Mouse (Mus musculus) stomach, embryonic 15.5 days (tissue): ENCODE results near the gene Ephx1. TPM values are rescaled to one million over a fixed set of nuclear protein-coding genes. Genes with fewer than 3 reads are reported as not detected.

Source experiments
- ATAC-seq: fragments of 200-750 bp; cut with Nextera tagmentation; 2 replicates; pipeline ENCODE4 v1.8.0; 2017; ENCODE audit warnings: low read depth, moderate number of reproducible peaks, moderate TSS enrichment; ENCODE audit not compliant: insufficient read depth, low FRiP score
- H3K27ac ChIP-seq: fragments of 300-500 bp; sonication (generic); 2 replicates; pipeline ENCODE4 v1.5.1; 2015; ENCODE audit warnings: mild to moderate bottlenecking, inconsistent platforms
- H3K27me3 ChIP-seq: fragments of 300-500 bp; sonication (generic); replicated peaks from 2 replicates; pipeline ENCODE4 v1.6.1; 2015; ENCODE audit warnings: inconsistent platforms
- H3K36me3 ChIP-seq: fragments of 300-500 bp; sonication (generic); 2 replicates; pipeline ENCODE4 v1.6.1; 2015; ENCODE audit warnings: inconsistent platforms
- H3K4me1 ChIP-seq: fragments of 300-500 bp; sonication (generic); 2 replicates; pipeline ENCODE4 v1.6.1; 2015; ENCODE audit warnings: inconsistent platforms
- H3K4me2 ChIP-seq: fragments of 300-500 bp; sonication (generic); 2 replicates; pipeline ENCODE4 v1.6.1; 2015; ENCODE audit warnings: mild to moderate bottlenecking, inconsistent platforms
- H3K4me3 ChIP-seq: fragments of 300-500 bp; sonication (generic); replicated peaks from 2 replicates; pipeline ENCODE4 v1.5.1; 2015; ENCODE audit warnings: inconsistent platforms
- H3K9ac ChIP-seq: fragments of 300-500 bp; sonication (generic); 2 replicates; pipeline ENCODE4 v1.6.1; 2015; ENCODE audit warnings: inconsistent platforms
- H3K9me3 ChIP-seq: fragments of 300-500 bp; sonication (generic); 2 replicates; pipeline ENCODE4 v1.6.1; 2016; ENCODE audit warnings: inconsistent platforms
- WGBS: fragments of 180-500 bp; shearing (Covaris S2); methylation state at CpG from one replicate; pipeline ENCODE4 v1.1.7; 2015; 5-methylcytosine and 5-hydroxymethylcytosine counted together
- polyA plus RNA-seq: library from polyadenylated mRNA; unstranded; fragments of >200 nt; fragmentation: Nextera tagmentation; extraction: Ambion mirVana; gene quantifications from 2 replicates; pipeline ENCODE4 v1.2.1, GENCODE M21; 2015

Gene Ephx1
- polyA plus RNA-seq = 9.5 and 10.5 TPM in 2 replicates

DNA sequence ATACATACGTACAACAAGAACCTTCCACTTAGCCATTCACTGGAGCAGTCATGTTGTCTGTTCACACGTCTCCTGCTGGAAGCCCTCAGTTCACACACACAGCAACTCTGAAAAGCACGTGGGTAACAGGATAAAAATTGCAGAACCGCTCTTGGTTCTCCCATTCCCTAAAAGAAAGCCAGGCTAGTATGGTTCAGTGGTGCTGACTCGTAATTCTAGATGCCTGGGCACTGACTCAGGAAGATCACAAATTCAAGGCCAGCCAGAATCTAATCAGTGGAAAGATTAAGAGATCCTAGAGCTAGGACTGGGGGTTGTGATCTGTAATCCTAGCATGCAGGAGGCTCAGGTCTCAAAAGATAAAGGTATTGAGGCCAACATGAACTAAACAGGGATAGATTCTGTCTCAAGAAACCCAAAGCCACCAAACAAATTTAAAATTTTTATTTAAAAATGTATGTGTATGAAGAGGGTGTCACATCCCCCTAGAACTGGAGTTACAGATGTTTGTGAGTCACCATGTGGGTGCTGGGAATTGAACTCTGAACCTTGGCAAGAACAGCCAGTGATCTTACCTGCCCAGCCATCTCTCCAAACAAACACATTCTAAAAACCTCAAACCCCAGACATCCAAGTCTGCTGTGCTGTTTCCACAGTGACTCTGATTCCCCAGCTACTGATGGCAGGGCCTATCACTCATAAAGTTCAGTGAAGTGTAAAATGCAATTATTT lies at the start of gene Ephx1:
Gene Ephx1 (minus strand): TSS at position 149 of the 732 bp plus-strand sequence.
- no peak within 1 kb of the TSS for H3K27ac ChIP-seq
- H3K9me3 ChIP-seq = no peaks in the 10 kb centered on the region
- peaks cover 5% of the 10 kb centered on the region; the same call in 1 of the 2 replicates for H3K4me1 ChIP-seq
- no peak for ATAC-seq
- no peak within 1 kb of the TSS for H3K4me3 ChIP-seq
- no peaks in the 10 kb centered on the region for H3K36me3 ChIP-seq
- H3K9ac ChIP-seq = no peak within 1 kb of the TSS
- no peaks in the 10 kb centered on the region for H3K27me3 ChIP-seq
- WGBS = 54% methylated on average over 5 of the region's 5 CpGs
- H3K4me2 ChIP-seq = no peak within 1 kb of the TSS

DNA sequence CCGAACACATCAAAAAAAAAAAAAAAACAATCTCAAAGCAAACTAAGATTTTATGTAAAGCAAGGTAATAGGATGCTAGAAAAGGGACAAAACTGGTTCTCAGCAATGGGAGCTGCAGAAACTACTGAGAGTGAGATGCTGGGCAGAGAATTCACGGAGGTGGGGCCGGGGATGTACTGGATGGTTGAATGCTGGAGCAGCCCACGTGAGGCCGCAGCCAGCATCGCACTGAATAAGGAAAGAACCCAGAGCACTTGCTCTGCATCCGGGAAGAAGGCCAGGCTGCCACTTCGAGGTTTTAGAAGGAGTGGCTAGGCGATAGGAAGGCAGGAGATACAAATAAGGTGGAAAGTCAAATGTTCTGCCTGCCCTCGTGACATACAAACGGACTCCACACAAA lies 49.0 kb upstream of the Ephx1 start:
- Histone ChIP-seq H3K4me3 (no peak overlapping the region), H3K27ac (no peak overlapping the region), H3K4me2 (no peak overlapping the region), H3K27me3 (no peaks in the 10 kb centered on the region), H3K36me3 (no peaks in the 10 kb centered on the region), H3K9me3 (no peaks in the 10 kb centered on the region), H3K9ac (no peak overlapping the region), H3K4me1 (no peaks in the 10 kb centered on the region)
- WGBS = 61% methylated on average over 11 of the region's 11 CpGs
- no peak for ATAC-seq

DNA sequence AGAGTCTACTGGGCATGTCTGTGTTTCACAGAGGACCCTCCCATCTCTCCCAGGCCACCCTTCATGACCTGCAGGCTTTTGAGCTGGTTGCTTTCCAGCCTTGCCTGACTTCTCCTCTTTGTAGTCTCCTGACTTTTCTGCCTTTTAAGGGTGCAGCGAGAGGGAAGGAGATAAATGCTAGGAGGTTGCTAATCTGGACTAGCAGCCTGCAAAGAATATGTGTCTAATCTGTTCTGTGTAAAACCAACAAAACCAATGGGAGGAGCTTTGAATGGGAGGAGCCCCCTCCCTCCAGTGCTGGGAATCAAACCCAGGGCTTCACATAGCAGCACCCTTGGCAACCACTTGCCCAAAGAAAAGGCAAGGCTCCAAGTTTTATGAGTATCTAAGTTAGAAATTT lies 47.6 kb upstream of the Ephx1 start:
- H3K36me3 ChIP-seq = no peaks in the 10 kb centered on the region
- no peak for ATAC-seq
- no peaks in the 10 kb centered on the region for H3K27me3 ChIP-seq
- H3K4me3 ChIP-seq = no peak overlapping the region
- H3K4me2 ChIP-seq = no peak overlapping the region
- no peak overlapping the region for H3K9ac ChIP-seq
- H3K4me1 ChIP-seq = no peaks in the 10 kb centered on the region
- H3K27ac ChIP-seq = no peak overlapping the region
- WGBS = 68% methylated on average over 1 of the region's 1 CpGs
- no peaks in the 10 kb centered on the region for H3K9me3 ChIP-seq

DNA sequence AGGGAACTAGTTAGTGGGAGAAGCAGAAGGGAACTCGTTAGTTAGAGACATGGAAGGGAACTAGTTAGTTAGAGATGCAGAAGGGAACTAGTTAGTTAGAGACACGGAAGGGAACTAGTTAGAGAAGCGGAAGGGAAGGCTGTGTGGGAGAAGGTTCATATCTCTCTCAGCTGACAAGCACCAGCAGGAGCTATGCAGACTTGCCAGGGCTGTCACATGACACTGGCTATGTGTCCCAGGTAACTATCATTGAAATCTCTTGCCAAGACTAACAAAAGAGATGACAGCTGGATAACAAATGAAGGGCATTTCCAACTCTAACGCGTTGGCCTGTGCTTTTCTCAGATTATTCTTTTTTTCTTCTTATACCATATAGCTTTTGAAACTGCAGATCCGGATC lies 43.9 kb upstream of the Ephx1 start:
- Histone ChIP-seq H3K27me3 (no peaks in the 10 kb centered on the region), H3K4me1 (no peaks in the 10 kb centered on the region), H3K4me3 (no peak overlapping the region), H3K4me2 (no peak overlapping the region), H3K9ac (no peak overlapping the region), H3K36me3 (no peaks in the 10 kb centered on the region), H3K27ac (no peak overlapping the region), H3K9me3 (no peaks in the 10 kb centered on the region)
- 57% methylated on average over 6 of the region's 6 CpGs for WGBS
- ATAC-seq = no peak

DNA sequence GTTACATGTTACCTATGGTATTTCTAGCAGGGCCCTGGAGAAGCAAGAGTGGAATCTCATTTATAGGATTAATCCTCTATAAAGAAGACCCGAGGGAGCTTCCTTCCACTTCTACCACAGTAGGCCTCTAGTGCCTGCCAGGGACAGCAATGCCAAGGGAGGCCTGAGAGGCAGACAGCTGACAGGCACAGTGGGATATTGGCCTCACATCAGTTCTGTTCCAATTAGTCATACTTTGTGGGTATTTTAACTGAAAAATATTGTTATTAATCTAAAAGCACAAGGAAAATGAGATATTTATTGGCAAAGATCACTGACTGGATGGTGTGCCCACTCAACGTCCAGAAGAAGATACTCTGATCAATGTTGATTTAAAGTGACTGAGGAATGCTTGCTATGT lies 43.3 kb upstream of the Ephx1 start:
- WGBS = 64% methylated on average over 2 of the region's 2 CpGs
- Histone ChIP-seq H3K27me3 (no peaks in the 10 kb centered on the region), H3K36me3 (no peaks in the 10 kb centered on the region), H3K4me1 (no peaks in the 10 kb centered on the region), H3K27ac (no peak overlapping the region), H3K9ac (no peak overlapping the region), H3K4me2 (no peak overlapping the region), H3K4me3 (no peak overlapping the region), H3K9me3 (no peaks in the 10 kb centered on the region)
- ATAC-seq = no peak

DNA sequence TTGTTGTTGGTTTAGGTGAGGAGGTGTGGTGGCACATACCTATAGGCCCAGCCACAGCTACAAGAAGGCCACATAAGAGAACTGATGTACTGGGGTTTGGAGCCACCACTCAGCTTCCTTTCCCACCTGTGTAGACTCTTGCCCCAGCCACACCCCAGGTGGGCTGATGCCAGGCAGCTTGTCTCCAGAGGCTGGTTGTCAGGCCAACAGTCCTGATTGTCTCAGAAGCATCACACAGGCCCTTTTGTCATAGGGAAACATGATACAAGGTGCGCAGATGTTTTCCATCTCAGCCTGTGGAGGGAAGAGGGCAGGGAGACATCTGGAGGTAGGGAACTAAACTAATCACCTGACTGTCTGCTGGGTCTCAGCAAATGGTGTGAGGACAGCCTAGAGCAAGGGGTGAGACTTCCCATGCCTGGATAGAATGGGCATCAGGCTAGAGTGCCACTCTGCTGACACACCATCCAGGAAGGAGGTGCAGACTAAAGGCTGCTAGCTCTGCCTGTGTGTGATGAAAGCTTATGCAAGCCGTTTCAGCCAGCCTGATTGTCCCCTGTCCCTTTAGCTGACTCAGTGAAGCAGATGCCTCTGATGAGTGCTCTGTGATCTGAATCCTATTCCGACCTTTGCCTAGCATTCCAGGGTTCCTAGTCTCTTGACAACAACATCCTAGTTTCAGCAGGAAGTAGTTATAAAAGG lies 41.2 kb upstream of the Ephx1 start:
- Histone ChIP-seq H3K36me3 (no peaks in the 10 kb centered on the region), H3K4me2 (no peak overlapping the region), H3K9me3 (no peaks in the 10 kb centered on the region), H3K9ac (no peak overlapping the region), H3K4me3 (no peak overlapping the region), H3K4me1 (no peaks in the 10 kb centered on the region), H3K27ac (no peak overlapping the region), H3K27me3 (no peaks in the 10 kb centered on the region)
- WGBS = 78% methylated on average over 3 of the region's 3 CpGs
- ATAC-seq = no peak

DNA sequence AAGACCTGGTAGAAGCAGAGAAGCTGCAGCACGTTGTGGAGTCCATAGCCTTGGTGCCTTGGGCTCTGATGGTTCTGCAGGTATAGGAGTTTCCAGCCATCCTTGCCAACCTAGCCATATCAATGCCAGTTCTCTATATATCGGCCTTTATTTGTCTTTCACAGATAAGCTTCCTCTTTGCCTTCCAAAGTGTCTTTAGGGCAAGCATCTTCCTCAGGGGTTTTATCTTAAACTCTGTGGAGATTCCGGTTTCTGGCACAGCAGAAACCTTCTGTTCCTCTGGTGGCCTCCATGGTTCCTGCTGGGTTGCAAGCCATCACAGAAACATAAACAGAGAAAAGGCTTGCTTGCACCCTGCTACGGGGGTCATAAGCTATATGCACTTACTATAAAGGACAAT lies 32.2 kb upstream of the Ephx1 start:
- no peaks in the 10 kb centered on the region for H3K36me3 ChIP-seq
- no peak for ATAC-seq
- H3K27ac ChIP-seq = no peak overlapping the region
- H3K4me2 ChIP-seq = no peak overlapping the region
- WGBS = 70% methylated on average over 4 of the region's 4 CpGs
- H3K4me1 ChIP-seq = no peaks in the 10 kb centered on the region
- no peaks in the 10 kb centered on the region for H3K27me3 ChIP-seq
- H3K9me3 ChIP-seq = no peaks in the 10 kb centered on the region
- no peak overlapping the region for H3K9ac ChIP-seq
- H3K4me3 ChIP-seq = no peak overlapping the region

DNA sequence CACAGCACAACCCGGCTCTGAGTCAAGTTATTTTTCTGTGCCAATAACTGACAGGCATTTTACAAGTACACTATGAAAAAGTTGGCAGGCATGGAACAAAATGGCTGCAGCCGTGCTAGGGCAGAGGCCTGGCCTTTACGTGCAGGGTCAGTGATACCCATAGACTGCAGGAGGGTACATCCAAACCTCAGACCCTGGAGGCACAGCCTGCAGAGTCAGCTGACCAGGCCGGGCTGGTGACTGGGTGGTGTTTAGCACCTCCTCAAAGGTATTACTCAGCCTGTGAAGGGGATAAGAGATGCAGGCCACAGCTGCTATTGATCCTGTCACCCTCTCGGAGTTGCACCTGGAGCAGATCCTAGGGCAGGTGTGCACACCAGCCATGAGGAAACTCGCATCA lies 30.2 kb upstream of the Ephx1 start, which contains the start of gene 9130409I23Rik:
Gene 9130409I23Rik (plus strand): TSS at position 301 of the 400 bp plus-strand sequence.
- Histone ChIP-seq H3K4me1 (no peaks in the 10 kb centered on the region), H3K27ac (no peak within 1 kb of the TSS), H3K9ac (no peak within 1 kb of the TSS), H3K36me3 (no peaks in the 10 kb centered on the region), H3K27me3 (no peaks in the 10 kb centered on the region), H3K4me3 (no peak within 1 kb of the TSS), H3K9me3 (no peaks in the 10 kb centered on the region), H3K4me2 (no peak within 1 kb of the TSS)
- 79% methylated on average over 6 of the region's 6 CpGs for WGBS
- no peak for ATAC-seq

DNA sequence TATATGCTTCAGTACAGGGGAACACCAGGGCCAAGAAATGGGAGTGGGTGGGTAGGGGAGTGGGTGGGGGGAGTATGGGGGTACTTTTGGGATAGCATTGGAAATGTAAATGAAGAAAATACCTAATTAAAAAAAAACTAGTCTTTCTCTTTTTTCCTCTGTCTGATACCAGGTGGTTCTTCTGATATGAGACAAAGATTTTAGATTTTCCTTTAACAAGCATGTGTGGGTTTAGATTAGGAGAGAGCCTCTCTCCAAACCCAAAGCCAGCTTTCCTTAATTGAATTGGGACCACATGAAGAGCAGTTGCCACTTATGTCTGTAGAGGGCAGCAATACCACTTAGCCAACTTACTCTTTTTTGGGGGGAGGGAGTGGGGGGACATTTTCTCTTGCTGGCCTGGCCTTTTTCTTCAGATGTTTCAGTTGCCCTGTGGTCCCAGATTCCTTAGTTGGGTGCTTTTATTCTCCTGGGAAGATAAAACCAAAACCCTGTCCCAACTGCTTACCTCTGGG lies 28.7 kb upstream of the Ephx1 start:
- Histone ChIP-seq H3K4me3 (no peak overlapping the region), H3K4me1 (no peaks in the 10 kb centered on the region), H3K36me3 (no peaks in the 10 kb centered on the region), H3K9ac (no peak overlapping the region), H3K9me3 (no peaks in the 10 kb centered on the region), H3K4me2 (no peak overlapping the region), H3K27ac (no peak overlapping the region), H3K27me3 (no peaks in the 10 kb centered on the region)
- no peak for ATAC-seq

DNA sequence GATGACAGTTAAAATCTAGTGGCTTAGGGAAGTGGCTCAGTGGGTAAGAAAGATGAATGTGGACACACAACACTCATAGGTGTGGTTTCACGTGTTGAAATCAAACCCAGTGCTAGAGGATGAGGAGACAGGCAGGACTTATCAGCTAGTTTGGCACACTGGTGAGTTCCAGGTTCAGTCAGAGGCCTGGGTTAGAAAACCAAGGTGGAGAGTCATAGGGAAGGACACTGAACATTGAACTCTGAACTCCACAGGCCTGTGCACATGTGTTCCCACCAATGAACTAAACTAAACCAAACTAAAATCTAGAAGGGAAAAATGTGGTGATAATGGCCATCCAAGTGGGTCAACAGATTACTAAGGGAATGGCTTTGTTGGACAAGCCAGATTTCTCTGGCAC lies 26.8 kb upstream of the Ephx1 start:
- Histone ChIP-seq H3K27ac (no peak overlapping the region), H3K9ac (no peak overlapping the region), H3K4me1 (no peaks in the 10 kb centered on the region), H3K27me3 (no peaks in the 10 kb centered on the region), H3K4me3 (no peak overlapping the region), H3K4me2 (no peak overlapping the region), H3K9me3 (no peaks in the 10 kb centered on the region), H3K36me3 (no peaks in the 10 kb centered on the region)
- ATAC-seq = no peak
- WGBS = 41% methylated on average over 1 of the region's 1 CpGs

DNA sequence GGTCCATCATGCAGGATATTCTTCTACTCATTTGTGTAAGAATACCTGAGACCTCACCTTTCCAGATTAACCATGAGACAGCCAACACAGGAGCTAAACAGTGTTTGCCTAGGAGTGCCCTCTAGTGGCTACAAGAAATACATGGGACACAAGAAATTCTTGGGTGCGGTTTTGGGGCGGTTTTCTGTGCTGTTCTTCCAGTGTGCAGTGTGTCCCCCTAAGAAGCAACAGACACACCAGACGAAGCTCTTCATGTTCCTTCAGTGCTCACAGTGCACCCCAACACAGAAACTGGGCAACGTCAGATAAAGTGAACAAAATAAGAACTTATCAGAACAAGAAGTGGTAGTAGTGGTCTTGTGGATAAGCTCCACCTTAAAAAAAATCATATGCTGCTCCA lies 18.9 kb upstream of the Ephx1 start:
- no peak overlapping the region for H3K9ac ChIP-seq
- 6% methylated on average over 4 of the region's 4 CpGs for WGBS
- no peak overlapping the region for H3K4me2 ChIP-seq
- H3K27ac ChIP-seq = no peak overlapping the region
- H3K9me3 ChIP-seq = no peaks in the 10 kb centered on the region
- no peak for ATAC-seq
- H3K4me3 ChIP-seq = no peak overlapping the region
- no peaks in the 10 kb centered on the region for H3K27me3 ChIP-seq
- H3K36me3 ChIP-seq = no peaks in the 10 kb centered on the region
- no peaks in the 10 kb centered on the region for H3K4me1 ChIP-seq

DNA sequence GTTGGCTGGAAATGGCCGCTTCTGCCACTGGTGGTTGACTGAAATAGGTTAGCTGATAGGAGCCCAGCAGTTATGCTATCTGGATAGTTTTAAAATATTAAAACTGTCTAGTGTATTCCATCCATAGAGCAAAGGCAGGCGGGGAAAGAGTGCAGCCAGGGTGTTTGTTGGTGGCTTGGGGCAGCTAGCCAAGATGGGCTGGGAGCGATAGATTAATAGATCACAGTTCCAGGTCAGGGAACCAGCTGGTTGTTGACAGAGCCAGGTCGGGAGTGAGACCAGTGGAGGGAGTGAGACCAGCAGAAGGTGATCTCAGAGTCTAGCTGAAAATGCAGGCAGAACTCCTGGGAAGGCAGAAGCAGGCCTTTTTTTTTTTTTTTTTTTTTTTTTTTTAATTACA lies 16.9 kb upstream of the Ephx1 start:
- Histone ChIP-seq H3K4me3 (no peak overlapping the region), H3K9me3 (no peaks in the 10 kb centered on the region), H3K36me3 (no peaks in the 10 kb centered on the region), H3K4me1 (no peaks in the 10 kb centered on the region), H3K9ac (no peak overlapping the region), H3K27me3 (no peaks in the 10 kb centered on the region), H3K27ac (no peak overlapping the region), H3K4me2 (no peak overlapping the region)
- WGBS = 68% methylated on average over 4 of the region's 4 CpGs
- ATAC-seq = no peak
